Mouse (Mus musculus) liver, adult 2 months (tissue): ENCODE results near the gene Impg1.

Source experiments
- CTCF ChIP-seq: fragments of 200-500 bp; IDR thresholded peaks from 2 replicates; pipeline ENCODE4 v1.5.1; 2011; ENCODE audit warnings: low read depth, low read length, control low read depth
- POLR2A ChIP-seq: fragments of 200-500 bp; IDR thresholded peaks from 2 replicates; pipeline ENCODE4 v1.6.1; 2011; ENCODE audit warnings: low read length, control low read depth; ENCODE audit not compliant: insufficient read depth; ENCODE audit errors: extremely low read depth

DNA sequence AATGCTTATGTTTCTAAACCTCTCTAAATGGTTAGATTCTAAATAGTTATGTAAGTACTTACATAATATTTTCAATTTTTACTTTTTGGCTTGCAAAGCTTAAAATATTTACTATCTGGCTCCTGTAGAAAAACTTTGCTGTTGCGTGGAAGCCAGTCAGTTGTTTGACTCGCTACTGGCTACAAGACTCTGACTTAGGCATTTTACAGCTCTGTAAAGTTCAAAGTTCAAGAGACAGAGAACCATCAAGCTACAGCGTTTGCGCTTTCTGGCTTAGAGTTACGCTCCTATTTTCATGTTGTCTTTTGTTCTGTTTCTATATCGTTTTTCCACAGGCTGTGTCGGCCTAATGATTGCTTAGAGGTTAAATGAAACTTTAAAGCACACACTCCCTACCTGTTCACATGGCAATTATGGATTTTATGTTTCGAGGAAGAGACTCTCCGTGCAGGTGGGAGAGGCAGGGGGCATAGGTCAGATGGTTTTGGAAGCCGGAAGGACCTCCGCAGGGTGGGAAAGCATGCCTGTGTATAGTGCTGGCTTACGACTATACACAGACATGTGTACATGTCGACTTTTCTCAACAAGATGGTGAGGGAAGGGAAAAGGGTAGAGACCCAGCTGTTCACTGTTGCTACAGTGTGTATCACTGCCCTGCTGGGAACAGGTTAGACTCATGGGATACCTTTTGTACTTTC lies 129.5 kb downstream of the Impg1 start:
- TF ChIP-seq CTCF (no peak), POLR2A (no peak)
